Mouse (Mus musculus): ENCODE data around the gene Gpha2.

DNA sequence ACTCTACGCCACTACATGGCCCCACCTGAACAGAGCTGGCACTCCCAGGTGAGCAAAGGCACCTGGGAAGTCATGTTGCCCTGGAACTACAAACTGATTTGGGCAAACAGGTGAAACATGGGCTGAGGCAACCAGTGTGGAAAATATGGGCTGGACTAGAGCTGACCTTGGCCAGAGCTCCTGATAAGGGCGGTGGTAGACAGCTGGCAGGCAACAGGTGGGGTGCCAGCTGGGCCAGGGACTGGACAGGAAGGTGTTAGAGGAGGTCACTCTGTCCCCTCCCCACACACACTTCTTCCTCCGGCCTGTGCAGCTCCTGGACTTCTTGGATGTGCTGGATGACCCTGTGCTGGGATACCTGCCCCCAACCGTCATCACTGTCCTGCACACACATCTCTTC lies 26.8 kb downstream of the Gpha2 start:
- no peak for TF ChIP-seq TAL1 (IDR thresholded peaks at IDR 0.05; ENCODE audit: low read length)
- TF ChIP-seq GATA1 (IDR thresholded peaks at IDR 0.05; ENCODE audit: low read length) = no peak
